Mouse (Mus musculus) adrenal gland, postnatal 4 days (tissue): ENCODE measurements around the gene Nek1. TPM values are rescaled to one million over a fixed set of nuclear protein-coding genes. Genes with fewer than 3 reads are reported as not detected.

Source experiments
- DNase-seq, 2 experiments: peaks; one replicate each; pipeline ENCODE4 v3.0.0; 2021 to 2022; ENCODE audit warnings: low spot score in 2 of 2, mixed read lengths in 2 of 2
- total RNA-seq, 2 experiments: library from RNA; stranded (reverse); gene quantifications; 2 replicates each; pipeline ENCODE4 v1.2.3; 2021

Nek1 gene
- total RNA-seq, 2 experiments from 2014 or later, result 23.8 to 25.9 TPM

GRCm38 (mm10) chr8:61150596-61150995, 157.6 kb downstream of the Nek1 start:
- no peak for DNase-seq

GRCm38 (mm10) chr8:61156406-61156805, 163.4 kb downstream of the Nek1 start:
- DNase-seq, result no peak

- DNase-seq, result no peak
These were observed 165.5 kb downstream of the Nek1 start for GRCm38 (mm10) chr8:61158540-61158939.

GRCm38 (mm10) chr8:61161461-61162185, 168.6 kb downstream of the Nek1 start:
- DNase-seq, result no peak

GRCm38 (mm10) chr8:61162186-61162566, 169.2 kb downstream of the Nek1 start:
- no peak for DNase-seq

GRCm38 (mm10) chr8:61171546-61171945, 178.6 kb downstream of the Nek1 start:
- DNase-seq, result no peak

GRCm38 (mm10) chr8:61173921-61174492, 181.0 kb downstream of the Nek1 start:
- no peak for DNase-seq

GRCm38 (mm10) chr8:61175876-61176275, 182.9 kb downstream of the Nek1 start:
- DNase-seq, result no peak

- no peak for DNase-seq
These were observed 184.9 kb downstream of the Nek1 start for GRCm38 (mm10) chr8:61177680-61178593.

GRCm38 (mm10) chr8:61178594-61179140, 185.7 kb downstream of the Nek1 start:
- no peak for DNase-seq

Other genes with a start within 250 kb of the Nek1 start
- gene Hpf1, start 102.8 kb upstream of the Nek1 start, total RNA-seq, result 10 to 100 TPM; 36.7 to 40.4 TPM
- 10 to 100 TPM; 44.8 to 50.1 TPM for gene Clcn3, start 9.9 kb upstream of the Nek1 start, total RNA-seq
- 10 to 100 TPM; 14.1 to 20.4 TPM for gene Sh3rf1, start 230.7 kb downstream of the Nek1 start, total RNA-seq